Comparison of ENCODE assay signal across 16 mouse cellular contexts in the genomic region with DNA sequence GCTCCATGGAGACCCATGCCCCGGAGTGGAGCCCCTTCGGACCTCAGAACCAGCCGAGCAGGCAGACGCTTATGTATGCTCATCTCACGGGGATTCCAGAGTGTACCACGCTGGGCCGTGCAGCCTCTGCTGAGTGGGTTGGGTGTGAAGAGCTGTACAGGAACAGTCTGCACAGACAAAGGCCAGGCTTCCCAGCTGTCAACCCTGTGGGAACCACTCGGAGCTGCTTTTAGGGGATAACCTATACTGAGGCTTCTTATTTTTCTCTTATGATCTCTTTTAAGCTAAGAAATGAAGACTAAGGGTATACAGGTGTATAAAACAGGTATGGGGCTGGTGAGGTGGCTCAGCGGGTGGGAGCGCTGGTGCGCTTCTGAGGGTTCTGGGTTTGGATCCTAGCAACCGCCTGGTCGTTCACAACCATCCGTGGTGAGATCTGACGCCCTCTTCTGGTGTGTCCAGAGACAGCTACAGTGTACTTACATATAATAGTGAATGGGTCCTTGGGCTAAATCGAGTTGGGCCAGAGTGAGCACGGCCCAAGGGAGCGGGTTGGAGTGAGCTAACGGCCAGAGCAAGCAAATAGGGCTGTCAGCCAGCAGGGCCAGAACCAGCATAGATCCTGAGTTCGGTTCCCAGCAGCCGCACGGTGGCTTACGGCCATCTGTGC. TPM values are rescaled to one million over a fixed set of nuclear protein-coding genes. Genes with fewer than 3 reads are reported as not detected.
DNase-seq lines count a peak whose midpoint lies in the region; ATAC-seq and TF ChIP-seq lines count a peak whose summit lies in the region.
"Had no signal": no experiment of that assay in that cellular context is flagged by ENCODE, and none has a peak within 500 bp of the region (broad histone marks: within the 10 kb centered on the region; RNA-seq: fewer than 3 reads in every experiment).

No protein-coding gene starts in this region.

- no peaks in the 10 kb centered on the region; the same call in 1 of the 2 replicates for H3K36me3 ChIP-seq in forebrain, embryonic 13.5 days (ENCODE audit: poor library complexity, severe bottlenecking)
- H3K36me3 ChIP-seq in forebrain, postnatal 0 days (ENCODE audit: insufficient read depth): no peaks in the 10 kb centered on the region; the same call in 1 of the 2 replicates
- H3K36me3 ChIP-seq in CH12.LX (replicated peaks in 1 of 2; ENCODE audit: control insufficient read depth in 1 of 2, insufficient read depth in 1 of 2, low read length in 1 of 2): peaks cover 35 to 79% of the 10 kb centered on the region in 2 experiments
- H3K36me3 ChIP-seq in embryonic facial prominence, embryonic 13.5 days: no peaks in the 10 kb centered on the region
- H3K36me3 ChIP-seq: forebrain, embryonic 12.5 days had no signal

- peak; percentile 36; the same call in 1 of the 2 replicates for ATAC-seq in forebrain, embryonic 13.5 days
- ATAC-seq in forebrain, postnatal 0 days: no peak
- 0 out of 2 replicates have a peak, but pooled peaks have one; percentile 20 for ATAC-seq in embryonic facial prominence, embryonic 13.5 days (ENCODE audit: insufficient number of reproducible peaks, insufficient read depth, low FRiP score, low TSS enrichment, low read depth)
- ATAC-seq: intestine, embryonic 16.5 days; liver, postnatal 0 days had no signal

- dilution Hi-C loops in CH12.LX (cut with MboI; ENCODE audit: extremely low pct_ligation_motif_present, extremely low pct_unique_long_range_greater_than_20kb, low sequenced_read_pairs): no loop called here

- H3K9ac ChIP-seq in forebrain, embryonic 13.5 days: no peak overlapping the region
- H3K9ac ChIP-seq in forebrain, postnatal 0 days: no peak overlapping the region
- no peak overlapping the region for H3K9ac ChIP-seq in CH12.LX (ENCODE audit: insufficient read depth, low read depth)
- H3K9ac ChIP-seq in embryonic facial prominence, embryonic 13.5 days: no peak overlapping the region
- H3K9ac ChIP-seq: forebrain, embryonic 12.5 days; liver, postnatal 0 days had no signal

- no peak for TF ChIP-seq EP300 in CH12.LX (IDR thresholded peaks at IDR 0.05; ENCODE audit: low read length)

- no peaks in the 10 kb centered on the region for H3K27me3 ChIP-seq in forebrain, embryonic 13.5 days
- no peaks in the 10 kb centered on the region for H3K27me3 ChIP-seq in forebrain, postnatal 0 days (ENCODE audit: insufficient read depth, low read length)
- no peaks in the 10 kb centered on the region for H3K27me3 ChIP-seq in CH12.LX (replicated peaks)
- H3K27me3 ChIP-seq in embryonic facial prominence, embryonic 13.5 days: no peaks in the 10 kb centered on the region
- H3K27me3 ChIP-seq: forebrain, embryonic 12.5 days had no signal

- in situ Hi-C loops in CH12.LX (cut with MboI; ENCODE audit: low pct_ligation_motif_present, low pct_unique_long_range_greater_than_20kb, low sequenced_read_pairs): no loop called here

- H3K4me3 ChIP-seq in forebrain, embryonic 13.5 days: no peak overlapping the region
- no peak overlapping the region for H3K4me3 ChIP-seq in forebrain, postnatal 0 days (ENCODE audit: low read depth, low read length)
- H3K4me3 ChIP-seq in CH12.LX (replicated peaks in 1 of 3; ENCODE audit: low read depth in 2 of 3, low read length in 2 of 3, poor library complexity in 1 of 3): peak overlapping the region in 1 of 3 experiments; percentile 0
- H3K4me3 ChIP-seq in embryonic facial prominence, embryonic 13.5 days: no peak overlapping the region
- H3K4me3 ChIP-seq: forebrain, embryonic 12.5 days had no signal

- no peak overlapping the region for H3K4me2 ChIP-seq in forebrain, embryonic 13.5 days
- no peak overlapping the region for H3K4me2 ChIP-seq in forebrain, postnatal 0 days (ENCODE audit: low read depth)
- no peak overlapping the region for H3K4me2 ChIP-seq in CH12.LX (ENCODE audit: insufficient read depth, low read depth, poor library complexity, severe bottlenecking)
- no peak overlapping the region for H3K4me2 ChIP-seq in embryonic facial prominence, embryonic 13.5 days
- H3K4me2 ChIP-seq: forebrain, embryonic 12.5 days; heart, embryonic 11.5 days had no signal

- no peak for TF ChIP-seq CTCF in forebrain, postnatal 0 days (IDR thresholded peaks at IDR 0.05; ENCODE audit: low read depth)
- TF ChIP-seq CTCF in CH12.LX (conservative IDR thresholded peaks at IDR 0.05 in 1 of 2, IDR thresholded peaks at IDR 0.05 in 1 of 2; ENCODE audit: low read depth in 2 of 2, low read length in 2 of 2): peak in 1 of 2 experiments; percentile 29; a peak in 1 of 4 replicates

- H3K27ac ChIP-seq in forebrain, embryonic 13.5 days: no peak overlapping the region
- H3K27ac ChIP-seq in forebrain, postnatal 0 days (ENCODE audit: low read depth, low read length): no peak overlapping the region
- H3K27ac ChIP-seq in CH12.LX (ENCODE audit: insufficient read depth, low read depth): 0 out of 2 replicates have a peak overlapping the region, but pooled peaks have one; percentile 29
- H3K27ac ChIP-seq in embryonic facial prominence, embryonic 13.5 days: no peak overlapping the region
- H3K27ac ChIP-seq: forebrain, embryonic 12.5 days had no signal

- no peak for DNase-seq in forebrain, postnatal 0 days
- peak; percentile 59 to 65 for DNase-seq in layer of hippocampus, adult 8-10 months (ENCODE audit: low spot score in 2 of 2)
- no peak for DNase-seq in layer of hippocampus, postnatal 25 days (ENCODE audit: extremely low spot score in 1 of 2, low spot score in 1 of 2)
- no peak for DNase-seq in CH12.LX (ENCODE audit: extremely low read depth)
- DNase-seq in B cell, adult 2 months: no peak
- DNase-seq: adrenal gland, postnatal 25 days; gastrocnemius, postnatal 25 days; heart, postnatal 36 days; kidney, postnatal 10 days; liver, postnatal 0 days; lung, postnatal 4 days had no signal

- no peaks in the 10 kb centered on the region for H3K9me3 ChIP-seq in forebrain, embryonic 13.5 days (replicated peaks)
- H3K9me3 ChIP-seq in forebrain, postnatal 0 days (ENCODE audit: low read length): no peaks in the 10 kb centered on the region
- H3K9me3 ChIP-seq in CH12.LX (replicated peaks; ENCODE audit: low read length): no peaks in the 10 kb centered on the region
- H3K9me3 ChIP-seq in embryonic facial prominence, embryonic 13.5 days: no peaks in the 10 kb centered on the region
- H3K9me3 ChIP-seq: forebrain, embryonic 12.5 days had no signal

- WGBS in forebrain, embryonic 13.5 days: 87% methylated on average over 23 of the region's 23 CpGs
- WGBS in forebrain, postnatal 0 days: 88% methylated on average over 23 of the region's 23 CpGs
- WGBS in embryonic facial prominence, embryonic 13.5 days: 87% methylated on average over 23 of the region's 23 CpGs

- TF ChIP-seq RAD21 in CH12.LX (IDR thresholded peaks at IDR 0.05; ENCODE audit: low read depth, low read length): no peak; the same call in 1 of the 2 replicates

- H3K4me1 ChIP-seq in forebrain, embryonic 13.5 days: peaks cover 19% of the 10 kb centered on the region
- H3K4me1 ChIP-seq in forebrain, postnatal 0 days (ENCODE audit: insufficient read depth): no peaks in the 10 kb centered on the region; the same call in 1 of the 2 replicates
- H3K4me1 ChIP-seq in CH12.LX (ENCODE audit: control insufficient read depth in 1 of 2, insufficient read depth in 2 of 2): peaks cover 38 to 93% of the 10 kb centered on the region in 2 experiments
- peaks cover 11% of the 10 kb centered on the region for H3K4me1 ChIP-seq in embryonic facial prominence, embryonic 13.5 days

- peaks cover 92% of the 10 kb centered on the region for H3K79me2 ChIP-seq in CH12.LX (replicated peaks; ENCODE audit: control insufficient read depth, extremely low read depth, insufficient read depth, poor library complexity, severe bottlenecking)

- TF ChIP-seq POLR2A in CH12.LX (IDR thresholded peaks at IDR 0.05; ENCODE audit: low read depth, low read length): no peak

TF ChIP-seq in CH12.LX, 34 proteins besides CTCF, POLR2A, EP300 and RAD21:
- TF ChIP-seq SMC3 (IDR thresholded peaks at IDR 0.05; ENCODE audit: low read depth, low read length) (peak; percentile 21), CHD2 (IDR thresholded peaks at IDR 0.05; ENCODE audit: low read length) (no peak)

RNA-seq across cellular contexts. Expression of a gene that starts 10.9 kb away (rescaled TPM):
- 55.9 and 59.8 TPM in 2 replicates for polyA plus RNA-seq in forebrain, embryonic 13.5 days (2015; fragmentation: Nextera tagmentation; extraction: Ambion mirVana)
- 92.5 and 114 TPM in 2 replicates for total RNA-seq in forebrain, postnatal 0 days (2014; rRNA removed)
- polyA plus RNA-seq in forebrain, postnatal 0 days (2015; fragmentation: Nextera tagmentation; extraction: Ambion mirVana): 54.9 and 75.8 TPM in 2 replicates
- 100 to 1,000 TPM; 481 to 545 (median 513) TPM for total RNA-seq in layer of hippocampus, adult 8-10 months (2022)
- 100 to 1,000 TPM; 483 to 493 TPM for total RNA-seq in layer of hippocampus, postnatal 25 days (2021)
- total RNA-seq in CH12.LX (2012; rRNA removed) (77.6 and 97.6 TPM in 2 replicates), CH12.LX (2014; rRNA removed) (36.1 and 40.7 TPM in 2 replicates)
- polyA plus RNA-seq in CH12.LX (2012; ENCODE audit: insufficient read length, low read depth): 161 and 194 TPM in 2 replicates
- polyA plus RNA-seq in embryonic facial prominence, embryonic 13.5 days (2015; fragmentation: Nextera tagmentation; extraction: Ambion mirVana): 8.9 and 10.4 TPM in 2 replicates

Comparison
In these comparisons a context has a peak if more than half of its experiments do, and no peak if none do; other contexts are left out.
1. DNase-seq: peak in layer of hippocampus, adult 8-10 months (2 of 2); none in forebrain, postnatal 0 days (single experiment), layer of hippocampus, postnatal 25 days (0 of 2), CH12.LX (single experiment) and B cell, adult 2 months (0 of 2).